Mouse (Mus musculus) right cerebral cortex, postnatal 14 days (tissue): ENCODE data around the gene Arhgap36.

Source experiments
- DNase-seq: peaks from one replicate; pipeline ENCODE4 v3.0.0; 2022

Gene Arhgap36

GRCm38 (mm10) chrX:49463442-49463970 is at the start of gene Arhgap36:
TSS of gene Arhgap36 (plus strand) at chrX:49463945.
- DNase-seq, result no peak

DNA sequence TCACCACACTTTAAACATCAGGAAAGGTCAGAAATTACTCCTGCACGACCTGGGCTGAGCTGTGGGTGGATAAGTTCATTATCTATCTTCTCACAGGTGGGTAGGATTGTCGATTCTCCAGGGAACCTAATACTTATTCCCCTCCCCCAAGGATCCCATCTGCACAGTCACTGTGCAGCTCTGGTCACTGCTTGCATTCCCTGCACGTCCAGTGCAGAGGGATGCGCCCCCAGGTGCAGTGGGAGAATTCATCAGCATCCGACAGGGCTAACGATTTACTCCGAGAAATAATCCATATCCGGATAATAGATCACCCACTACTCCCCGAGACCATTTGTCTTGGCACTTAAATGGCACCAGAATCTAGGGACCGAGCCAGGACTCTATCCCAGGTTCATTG is 6.0 kb upstream of the Arhgap36 start:
- no peak for DNase-seq

- DNase-seq, result no peak
These were observed 6.7 kb downstream of the Arhgap36 start for GRCm38 (mm10) chrX:49470287-49471054.

GRCm38 (mm10) chrX:49479968-49480809 is 16.4 kb downstream of the Arhgap36 start:
- DNase-seq, result no peak

GRCm38 (mm10) chrX:49480846-49481245 is 17.1 kb downstream of the Arhgap36 start:
- DNase-seq, result no peak

- no peak for DNase-seq
These were observed 25.4 kb downstream of the Arhgap36 start for GRCm38 (mm10) chrX:49489141-49489540.

- DNase-seq, result no peak
These were observed 30.1 kb downstream of the Arhgap36 start for GRCm38 (mm10) chrX:49493739-49494449.
